Mouse (Mus musculus) retina, embryonic 14.5 days (tissue): ENCODE measurements around the gene Vps45.

ENCODE experiments used
- DNase-seq: peaks from one replicate; pipeline ENCODE4 v3.0.0-alpha.2; 2015; ENCODE audit warnings: low spot score

The Vps45 gene

GRCm38 (mm10) chr3:96038156-96038555 is 20.1 kb downstream of the Vps45 start:
- no peak for DNase-seq

GRCm38 (mm10) chr3:96036796-96037195 is 21.5 kb downstream of the Vps45 start:
- no peak for DNase-seq

GRCm38 (mm10) chr3:96033046-96033445 is 25.2 kb downstream of the Vps45 start:
- DNase-seq, result peak; percentile 6

GRCm38 (mm10) chr3:96032652-96033017 is 25.6 kb downstream of the Vps45 start:
- DNase-seq, result no peak

- no peak for DNase-seq
Observed at GRCm38 (mm10) chr3:96031991-96032651, 26.1 kb downstream of the Vps45 start.

GRCm38 (mm10) chr3:96029766-96030165 is 28.5 kb downstream of the Vps45 start:
- DNase-seq, result no peak

- no peak for DNase-seq
Observed at GRCm38 (mm10) chr3:96029336-96029735, 28.9 kb downstream of the Vps45 start.

GRCm38 (mm10) chr3:96027875-96028274 is 30.4 kb downstream of the Vps45 start:
- DNase-seq, result no peak

GRCm38 (mm10) chr3:96027145-96027544 is 31.1 kb downstream of the Vps45 start:
- no peak for DNase-seq

- no peak for DNase-seq
Observed at GRCm38 (mm10) chr3:96021421-96022128, 36.7 kb downstream of the Vps45 start.

GRCm38 (mm10) chr3:96020735-96021134 is 37.5 kb downstream of the Vps45 start:
- DNase-seq, result no peak

- no peak for DNase-seq
Observed at GRCm38 (mm10) chr3:96017461-96017860, 40.8 kb downstream of the Vps45 start.

GRCm38 (mm10) chr3:96016257-96016889 is 41.9 kb downstream of the Vps45 start:
- no peak for DNase-seq

- no peak for DNase-seq
Observed at GRCm38 (mm10) chr3:96015681-96016080, 42.6 kb downstream of the Vps45 start.

- DNase-seq, result no peak
Observed at GRCm38 (mm10) chr3:96012805-96013204, 45.5 kb downstream of the Vps45 start.

- no peak for DNase-seq
Observed at GRCm38 (mm10) chr3:96008463-96008862, 49.8 kb downstream of the Vps45 start.

- DNase-seq, result no peak
Observed at GRCm38 (mm10) chr3:96001560-96001959, 56.7 kb downstream of the Vps45 start.

GRCm38 (mm10) chr3:96000921-96001501 is 57.3 kb downstream of the Vps45 start:
- DNase-seq, result no peak

- DNase-seq, result no peak
Observed at GRCm38 (mm10) chr3:96000080-96000632, 58.1 kb downstream of the Vps45 start.

GRCm38 (mm10) chr3:95999308-96000079 is 58.8 kb downstream of the Vps45 start:
- DNase-seq, result no peak

GRCm38 (mm10) chr3:95997203-95997721 is 61.0 kb downstream of the Vps45 start:
- peak; percentile 50 for DNase-seq
